Mouse (Mus musculus): ENCODE data around the gene Mindy4. TPM values are rescaled to one million over a fixed set of nuclear protein-coding genes. Genes with fewer than 3 reads are reported as not detected.

Gene Mindy4
- polyA plus RNA-seq, 1 experiment from 2014 or later, result 24.8 TPM

- WGBS, result 90% methylated on average over 5 of the region's 5 CpGs
- H3K4me3 ChIP-seq, result no peak overlapping the region
These were observed 70.3 kb downstream of the Mindy4 start for GRCm38 (mm10) chr6:55273463-55273862.

GRCm38 (mm10) chr6:55275000-55275399, 71.8 kb downstream of the Mindy4 start:
- no peak overlapping the region for H3K4me3 ChIP-seq
- H3K9me3 ChIP-seq, result no peaks in the 10 kb centered on the region
- no peak for DNase-seq (ENCODE audit: extremely low spot score, low spot score)
- peaks cover 8% of the 10 kb centered on the region; the same call in 1 of the 2 replicates for H3K4me1 ChIP-seq
- whole genome bisulfite sequencing, result 86% methylated on average over 10 of the region's 10 CpGs
- peaks cover 16% of the 10 kb centered on the region for H3K36me3 ChIP-seq (replicated peaks)
- H3K27me3 ChIP-seq (ENCODE audit: poor library complexity, severe bottlenecking), result no peaks in the 10 kb centered on the region
- H3K27ac ChIP-seq, result no peak overlapping the region

More at GRCm38 (mm10) chr6:55273463-55273862, 70.3 kb downstream of the Mindy4 start:
- H3K36me3 ChIP-seq (replicated peaks), result peaks cover 3% of the 10 kb centered on the region
- no peak overlapping the region for H3K27ac ChIP-seq
- H3K27me3 ChIP-seq (ENCODE audit: poor library complexity, severe bottlenecking), result no peaks in the 10 kb centered on the region
- DNase-seq (ENCODE audit: extremely low spot score, low spot score), result no peak
- H3K4me1 ChIP-seq, result peaks cover 8% of the 10 kb centered on the region; the same call in 1 of the 2 replicates
- no peaks in the 10 kb centered on the region for H3K9me3 ChIP-seq

- Histone ChIP-seq H3K36me3 (replicated peaks) (peaks cover 24% of the 10 kb centered on the region), H3K4me3 (no peak overlapping the region), H3K4me1 (peaks cover 8% of the 10 kb centered on the region; the same call in 1 of the 2 replicates), H3K27ac (no peak overlapping the region), H3K9me3 (no peaks in the 10 kb centered on the region), H3K27me3 (ENCODE audit: poor library complexity, severe bottlenecking) (no peaks in the 10 kb centered on the region)
- 90% methylated on average over 8 of the region's 8 CpGs for WGBS
- DNase-seq (ENCODE audit: extremely low spot score, low spot score), result no peak
These were observed 72.6 kb downstream of the Mindy4 start for GRCm38 (mm10) chr6:55275786-55276185.

- H3K36me3 ChIP-seq (replicated peaks), result peaks cover 34% of the 10 kb centered on the region
- no peak overlapping the region for H3K4me3 ChIP-seq
- DNase-seq (ENCODE audit: extremely low spot score, low spot score), result no peak
- H3K27me3 ChIP-seq (ENCODE audit: poor library complexity, severe bottlenecking), result no peaks in the 10 kb centered on the region
- peaks cover 8% of the 10 kb centered on the region; the same call in 1 of the 2 replicates for H3K4me1 ChIP-seq
- no peaks in the 10 kb centered on the region for H3K9me3 ChIP-seq
- H3K27ac ChIP-seq, result no peak overlapping the region
- WGBS, result 86% methylated on average over 4 of the region's 4 CpGs
These were observed 73.6 kb downstream of the Mindy4 start for GRCm38 (mm10) chr6:55276692-55277282.

GRCm38 (mm10) chr6:55278086-55278485, 74.9 kb downstream of the Mindy4 start:
- Histone ChIP-seq H3K4me1 (peaks cover 8% of the 10 kb centered on the region; the same call in 1 of the 2 replicates), H3K4me3 (no peak overlapping the region), H3K27ac (0 out of 2 replicates have a peak overlapping the region, but pooled peaks have one; percentile 48), H3K36me3 (replicated peaks) (peaks cover 47% of the 10 kb centered on the region), H3K9me3 (peaks cover 7% of the 10 kb centered on the region), H3K27me3 (ENCODE audit: poor library complexity, severe bottlenecking) (no peaks in the 10 kb centered on the region)
- DNase-seq (ENCODE audit: extremely low spot score, low spot score), result no peak
- WGBS, result 83% methylated on average over 6 of the region's 6 CpGs

GRCm38 (mm10) chr6:55278520-55278919, 75.3 kb downstream of the Mindy4 start:
- H3K36me3 ChIP-seq (replicated peaks), result peaks cover 51% of the 10 kb centered on the region
- WGBS, result 86% methylated on average over 4 of the region's 4 CpGs
- DNase-seq (ENCODE audit: extremely low spot score, low spot score), result no peak
- H3K27ac ChIP-seq, result no peak overlapping the region
- H3K4me1 ChIP-seq, result peaks cover 8% of the 10 kb centered on the region; the same call in 1 of the 2 replicates
- H3K9me3 ChIP-seq, result peaks cover 9% of the 10 kb centered on the region
- no peak overlapping the region for H3K4me3 ChIP-seq
- H3K27me3 ChIP-seq (ENCODE audit: poor library complexity, severe bottlenecking), result no peaks in the 10 kb centered on the region

- DNase-seq (ENCODE audit: extremely low spot score, low spot score), result no peak
- no peaks in the 10 kb centered on the region for H3K27me3 ChIP-seq (ENCODE audit: poor library complexity, severe bottlenecking)
- H3K27ac ChIP-seq, result no peak overlapping the region
- H3K4me3 ChIP-seq, result no peak overlapping the region
- 92% methylated on average over 8 of the region's 8 CpGs for WGBS
- H3K9me3 ChIP-seq, result peaks cover 9% of the 10 kb centered on the region
- peaks cover 60% of the 10 kb centered on the region for H3K36me3 ChIP-seq (replicated peaks)
- peaks cover 19% of the 10 kb centered on the region for H3K4me1 ChIP-seq
These were observed 77.8 kb downstream of the Mindy4 start for GRCm38 (mm10) chr6:55280979-55281378.

GRCm38 (mm10) chr6:55281687-55282086, 78.5 kb downstream of the Mindy4 start:
- Histone ChIP-seq H3K9me3 (peaks cover 9% of the 10 kb centered on the region), H3K27me3 (ENCODE audit: poor library complexity, severe bottlenecking) (no peaks in the 10 kb centered on the region), H3K27ac (no peak overlapping the region), H3K36me3 (replicated peaks) (peaks cover 65% of the 10 kb centered on the region), H3K4me3 (no peak overlapping the region), H3K4me1 (peaks cover 19% of the 10 kb centered on the region)
- DNase-seq (ENCODE audit: extremely low spot score, low spot score), result no peak
- 93% methylated on average over 7 of the region's 7 CpGs for WGBS

GRCm38 (mm10) chr6:55282348-55282747, 79.2 kb downstream of the Mindy4 start:
- Histone ChIP-seq H3K4me1 (peaks cover 19% of the 10 kb centered on the region), H3K36me3 (replicated peaks) (peaks cover 67% of the 10 kb centered on the region), H3K4me3 (no peak overlapping the region), H3K27ac (no peak overlapping the region), H3K27me3 (ENCODE audit: poor library complexity, severe bottlenecking) (no peaks in the 10 kb centered on the region), H3K9me3 (peaks cover 9% of the 10 kb centered on the region)
- 96% methylated on average over 8 of the region's 8 CpGs for WGBS
- DNase-seq (ENCODE audit: extremely low spot score, low spot score), result no peak

GRCm38 (mm10) chr6:55285218-55285617, 82.0 kb downstream of the Mindy4 start:
- H3K4me1 ChIP-seq, result peaks cover 11% of the 10 kb centered on the region; the same call in 1 of the 2 replicates
- peak overlapping the region; percentile 8; the same call in 1 of the 2 replicates for H3K27ac ChIP-seq
- no peak for DNase-seq (ENCODE audit: extremely low spot score, low spot score)
- no peaks in the 10 kb centered on the region for H3K27me3 ChIP-seq (ENCODE audit: poor library complexity, severe bottlenecking)
- peaks cover 67% of the 10 kb centered on the region for H3K36me3 ChIP-seq (replicated peaks)
- WGBS, result 46% methylated on average over 5 of the region's 5 CpGs
- H3K4me3 ChIP-seq, result no peak overlapping the region
- peaks cover 9% of the 10 kb centered on the region for H3K9me3 ChIP-seq

GRCm38 (mm10) chr6:55288007-55288602, 84.9 kb downstream of the Mindy4 start:
- WGBS, result 88% methylated on average over 5 of the region's 5 CpGs
- Histone ChIP-seq H3K27ac (no peak overlapping the region), H3K27me3 (ENCODE audit: poor library complexity, severe bottlenecking) (no peaks in the 10 kb centered on the region), H3K36me3 (replicated peaks) (peaks cover 58% of the 10 kb centered on the region), H3K4me3 (no peak overlapping the region), H3K9me3 (peaks cover 2% of the 10 kb centered on the region), H3K4me1 (peaks cover 11% of the 10 kb centered on the region; the same call in 1 of the 2 replicates)
- no peak for DNase-seq (ENCODE audit: extremely low spot score, low spot score)

GRCm38 (mm10) chr6:55294549-55295131, 91.5 kb downstream of the Mindy4 start:
- no peaks in the 10 kb centered on the region for H3K4me1 ChIP-seq
- H3K9me3 ChIP-seq, result no peaks in the 10 kb centered on the region
- WGBS, result 74% methylated on average over 19 of the region's 19 CpGs
- H3K27ac ChIP-seq, result no peak overlapping the region
- H3K27me3 ChIP-seq (ENCODE audit: poor library complexity, severe bottlenecking), result no peaks in the 10 kb centered on the region
- H3K36me3 ChIP-seq (replicated peaks), result peaks cover 76% of the 10 kb centered on the region
- H3K4me3 ChIP-seq, result no peak overlapping the region
- DNase-seq (ENCODE audit: extremely low spot score, low spot score), result no peak

GRCm38 (mm10) chr6:55295325-55295724, 92.1 kb downstream of the Mindy4 start:
- Histone ChIP-seq H3K4me3 (no peak overlapping the region), H3K9me3 (no peaks in the 10 kb centered on the region), H3K27ac (no peak overlapping the region), H3K36me3 (replicated peaks) (peaks cover 78% of the 10 kb centered on the region), H3K4me1 (no peaks in the 10 kb centered on the region), H3K27me3 (ENCODE audit: poor library complexity, severe bottlenecking) (no peaks in the 10 kb centered on the region)
- no peak for DNase-seq (ENCODE audit: extremely low spot score, low spot score)
- 100% methylated on average over 1 of the region's 1 CpGs for WGBS

All from forebrain, embryonic 10.5 days (tissue).